Mouse (Mus musculus) MEL (cell line): ENCODE measurements at regions not wholly inside any gene's neighbourhood (a gene's known extent, or its start where the extent isn't known, plus 50 kb on each side); places are given as distances from the start of the nearest gene placed in this dataset.

Experiments used
- DNase-seq: peaks from one replicate; pipeline ENCODE4 v3.0.0; 2011; ENCODE audit warnings: low read depth, low spot score
- H3K27ac ChIP-seq: 2 replicates; pipeline ENCODE4 v1.5.1; 2012; ENCODE audit warnings: low read depth, mild to moderate bottlenecking, control low read depth, low read length, moderate library complexity; ENCODE audit not compliant: control insufficient read depth
- H3K27me3 ChIP-seq, 2 experiments: fragments of 150-350 bp in 1 of 2; sonication (generic) in 1 of 2; 2 replicates each; pipeline ENCODE4 v1.6.1; 2012; ENCODE audit warnings: low read length in 2 of 2, mild to moderate bottlenecking in 2 of 2, improper control_type of control experiment in 1 of 2, moderate library complexity in 1 of 2; ENCODE audit not compliant: insufficient read depth in 2 of 2, control insufficient read depth in 1 of 2
- H3K36me3 ChIP-seq, 2 experiments: 2 replicates each; pipeline ENCODE4 v1.6.1; 2012 to 2014; ENCODE audit warnings: low read length in 2 of 2, improper control_type of control experiment in 1 of 2, inconsistent platforms in 1 of 2, mild to moderate bottlenecking in 1 of 2; ENCODE audit not compliant: insufficient read depth in 2 of 2, control insufficient read depth in 1 of 2
- H3K4me1 ChIP-seq, 2 experiments: fragments of 150-350 bp in 1 of 2; sonication (generic) in 1 of 2; 2 replicates each; pipeline ENCODE4 v1.6.1; 2012; ENCODE audit warnings: low read length in 2 of 2, improper control_type of control experiment in 1 of 2, mild to moderate bottlenecking in 1 of 2; ENCODE audit not compliant: insufficient read depth in 2 of 2, control insufficient read depth in 1 of 2
- H3K4me3 ChIP-seq, 2 experiments: fragments of 150-350 bp in 1 of 2; sonication (generic) in 1 of 2; 2 replicates each; pipeline ENCODE4 v1.5.1; 2012; ENCODE audit warnings: low read depth in 2 of 2, low read length in 2 of 2, mild to moderate bottlenecking in 2 of 2, moderate library complexity in 2 of 2, control low read depth in 1 of 2, improper control_type of control experiment in 1 of 2; ENCODE audit not compliant: control insufficient read depth in 1 of 2, insufficient read depth in 1 of 2
- H3K79me2 ChIP-seq: 2 replicates; pipeline ENCODE4 v1.6.1; 2012; ENCODE audit warnings: mild to moderate bottlenecking, low read length, moderate library complexity; ENCODE audit not compliant: control insufficient read depth, poor library complexity, insufficient read depth
- H3K9ac ChIP-seq: 2 replicates; pipeline ENCODE4 v1.6.1; 2012; ENCODE audit warnings: low read depth, mild to moderate bottlenecking, control low read depth, low read length, moderate library complexity; ENCODE audit not compliant: control insufficient read depth, poor library complexity, severe bottlenecking
- H3K9me3 ChIP-seq: fragments of 150-350 bp; sonication (generic); replicated peaks from 2 replicates; pipeline ENCODE4 v1.6.1; 2012; ENCODE audit warnings: mild to moderate bottlenecking, low read length, improper control_type of control experiment, moderate library complexity; ENCODE audit not compliant: insufficient read depth
- BHLHE40 ChIP-seq: IDR thresholded peaks from 2 replicates; pipeline ENCODE4 v1.6.1; 2012; ENCODE audit warnings: low read depth, mild to moderate bottlenecking, inconsistent platforms, low read length, improper control_type of control experiment, borderline replicate concordance
- CHD1 ChIP-seq: IDR thresholded peaks from 2 replicates; pipeline ENCODE4 v1.6.1; 2012; ENCODE audit warnings: low read depth, mild to moderate bottlenecking, inconsistent platforms, low read length, improper control_type of control experiment
- CHD2 ChIP-seq: IDR thresholded peaks from 2 replicates; pipeline ENCODE4 v1.6.1; 2011; ENCODE audit warnings: low read length, improper control_type of control experiment
- E2F4 ChIP-seq: IDR thresholded peaks from 2 replicates; pipeline ENCODE4 v1.6.1; 2011; ENCODE audit warnings: low read depth, low read length, improper control_type of control experiment, borderline replicate concordance
- ELF1 ChIP-seq: IDR thresholded peaks from 2 replicates; pipeline ENCODE4 v1.6.1; 2014; ENCODE audit warnings: low read depth, mild to moderate bottlenecking, inconsistent platforms, low read length, improper control_type of control experiment, moderate library complexity
- ETS1 ChIP-seq: IDR thresholded peaks from 2 replicates; pipeline ENCODE4 v1.6.1; 2012; ENCODE audit warnings: low read depth, mild to moderate bottlenecking, inconsistent platforms, low read length, improper control_type of control experiment, moderate library complexity
- GABPA ChIP-seq: IDR thresholded peaks from 2 replicates; pipeline ENCODE4 v1.6.1; 2012; ENCODE audit warnings: low read depth, mild to moderate bottlenecking, inconsistent platforms, low read length, improper control_type of control experiment, moderate library complexity
- GATA1 ChIP-seq: IDR thresholded peaks from 2 replicates; pipeline ENCODE4 v1.6.1; 2011; ENCODE audit warnings: low read depth, low read length, improper control_type of control experiment
- MAFK ChIP-seq: IDR thresholded peaks from 2 replicates; pipeline ENCODE4 v1.6.1; 2011; ENCODE audit warnings: low read depth, mild to moderate bottlenecking, low read length, improper control_type of control experiment, borderline replicate concordance
- MAZ ChIP-seq: IDR thresholded peaks from 2 replicates; pipeline ENCODE4 v1.6.1; 2012; ENCODE audit warnings: low read depth, mild to moderate bottlenecking, inconsistent platforms, low read length, improper control_type of control experiment
- MEF2A ChIP-seq: IDR thresholded peaks from 2 replicates; pipeline ENCODE4 v1.6.1; 2014; ENCODE audit warnings: low read depth, mild to moderate bottlenecking, inconsistent platforms, low read length, improper control_type of control experiment; ENCODE audit not compliant: poor library complexity, insufficient replicate concordance, severe bottlenecking; ENCODE audit errors: extremely low read depth
- MXI1 ChIP-seq: IDR thresholded peaks from 2 replicates; pipeline ENCODE4 v1.6.1; 2011; ENCODE audit warnings: mild to moderate bottlenecking, low read depth, low read length, improper control_type of control experiment
- MYB ChIP-seq: IDR thresholded peaks from 2 replicates; pipeline ENCODE4 v1.6.1; 2011; ENCODE audit warnings: mild to moderate bottlenecking, low read depth, low read length, improper control_type of control experiment
- POLR2A ChIP-seq, 2 experiments: IDR thresholded peaks; 2 replicates each; pipeline ENCODE4 v1.6.1; 2011 to 2012; ENCODE audit warnings: low read length in 2 of 2, mild to moderate bottlenecking in 2 of 2, control low read depth in 1 of 2, improper control_type of control experiment in 1 of 2, low read depth in 1 of 2, moderate library complexity in 1 of 2; ENCODE audit not compliant: control insufficient read depth in 1 of 2, insufficient read depth in 1 of 2, poor library complexity in 1 of 2
- POLR2AphosphoS5 ChIP-seq: IDR thresholded peaks from 2 replicates; pipeline ENCODE4 v1.6.1; 2012; ENCODE audit warnings: low read depth, borderline replicate concordance, mild to moderate bottlenecking, inconsistent platforms, low read length, moderate library complexity, mixed read lengths
- RCOR1 ChIP-seq: IDR thresholded peaks from 2 replicates; pipeline ENCODE4 v1.6.1; 2012; ENCODE audit warnings: low read depth, mild to moderate bottlenecking, inconsistent platforms, low read length, improper control_type of control experiment
- SIN3A ChIP-seq: IDR thresholded peaks from 2 replicates; pipeline ENCODE4 v1.6.1; 2012; ENCODE audit warnings: low read length, improper control_type of control experiment, inconsistent platforms
- TCF12 ChIP-seq: IDR thresholded peaks from 2 replicates; pipeline ENCODE4 v1.6.1; 2014; ENCODE audit warnings: low read depth, mild to moderate bottlenecking, inconsistent platforms, low read length, improper control_type of control experiment, moderate library complexity
- UBTF ChIP-seq: IDR thresholded peaks from 2 replicates; pipeline ENCODE4 v1.6.1; 2012; ENCODE audit warnings: low read depth, mild to moderate bottlenecking, inconsistent platforms, low read length, improper control_type of control experiment, moderate library complexity, borderline replicate concordance; ENCODE audit not compliant: insufficient read depth
- USF1 ChIP-seq: IDR thresholded peaks from 2 replicates; pipeline ENCODE4 v1.6.1; 2014; ENCODE audit warnings: low read depth, mild to moderate bottlenecking, inconsistent platforms, low read length, improper control_type of control experiment, moderate library complexity
- USF2 ChIP-seq, 2 experiments: IDR thresholded peaks; 2 replicates each; pipeline ENCODE4 v1.6.1; 2011 to 2012; ENCODE audit warnings: improper control_type of control experiment in 2 of 2, low read length in 2 of 2, borderline replicate concordance in 1 of 2, inconsistent platforms in 1 of 2, low read depth in 1 of 2, mild to moderate bottlenecking in 1 of 2; ENCODE audit not compliant: insufficient read depth in 1 of 2
- ZC3H11A ChIP-seq: IDR thresholded peaks from 2 replicates; pipeline ENCODE4 v1.6.1; 2012; ENCODE audit warnings: low read depth, mild to moderate bottlenecking, inconsistent platforms, low read length, improper control_type of control experiment
- ZKSCAN1 ChIP-seq: IDR thresholded peaks from 2 replicates; pipeline ENCODE4 v1.6.1; 2012; ENCODE audit warnings: low read depth, mild to moderate bottlenecking, inconsistent platforms, low read length, improper control_type of control experiment, moderate library complexity
- ZMIZ1 ChIP-seq: IDR thresholded peaks from 2 replicates; pipeline ENCODE4 v1.6.1; 2012; ENCODE audit warnings: low read depth, mild to moderate bottlenecking, inconsistent platforms, low read length, improper control_type of control experiment, moderate library complexity
- ZNF384 ChIP-seq: IDR thresholded peaks from 2 replicates; pipeline ENCODE4 v1.6.1; 2012; ENCODE audit warnings: low read depth, mild to moderate bottlenecking, inconsistent platforms, low read length, improper control_type of control experiment

- H3K79me2 ChIP-seq = no peaks in the 10 kb centered on the region
- no peaks in the 10 kb centered on the region for H3K4me1 ChIP-seq
- TF ChIP-seq MXI1 (no peak), MEF2A (no peak), CHD2 (no peak), ZKSCAN1 (no peak), BHLHE40 (no peak), ZNF384 (no peak), POLR2A (IDR thresholded peaks at IDR 0.05; ENCODE audit: control insufficient read depth in 1 of 2, insufficient read depth in 1 of 2, low read depth in 1 of 2, low read length in 2 of 2, poor library complexity in 1 of 2) (no peak), SIN3A (no peak), MAZ (no peak), ELF1 (no peak), TCF12 (no peak)
- TF ChIP-seq, all 39 proteins: peak for 0
- H3K36me3 ChIP-seq = no peaks in the 10 kb centered on the region
- no peak overlapping the region for H3K9ac ChIP-seq
- H3K27me3 ChIP-seq = no peaks in the 10 kb centered on the region
- no peak overlapping the region for H3K27ac ChIP-seq
- no peaks in the 10 kb centered on the region for H3K9me3 ChIP-seq
- DNase-seq = no peak
- no peak overlapping the region for H3K4me3 ChIP-seq
Measured at GRCm38 (mm10) chr2:179336235-179336634, 106.0 kb upstream of the Cdh4 start.

- no peak overlapping the region for H3K4me3 ChIP-seq
Measured at GRCm38 (mm10) chr2:179352676-179353075, 89.6 kb upstream of the Cdh4 start.

More at GRCm38 (mm10) chr2:179352676-179353075, 89.6 kb upstream of the Cdh4 start:
- no peaks in the 10 kb centered on the region for H3K79me2 ChIP-seq
- DNase-seq = no peak
- H3K36me3 ChIP-seq = no peaks in the 10 kb centered on the region
- H3K27ac ChIP-seq = no peak overlapping the region
- no peak overlapping the region for H3K9ac ChIP-seq
- H3K4me1 ChIP-seq = no peaks in the 10 kb centered on the region
- TF ChIP-seq GABPA = no peak
- no peak for TF ChIP-seq CHD1
- TF ChIP-seq USF1 = no peak
- no peak for TF ChIP-seq MEF2A
- no peak for TF ChIP-seq MYB
- no peak for TF ChIP-seq UBTF
- no peak for TF ChIP-seq ELF1
- no peak for TF ChIP-seq RCOR1
- TF ChIP-seq MXI1 = no peak
- TF ChIP-seq POLR2AphosphoS5 = no peak
- no peak for TF ChIP-seq USF2 (IDR thresholded peaks at IDR 0.05; ENCODE audit: borderline replicate concordance in 1 of 2, insufficient read depth in 1 of 2, low read depth in 1 of 2, low read length in 2 of 2)
- TF ChIP-seq BHLHE40 = no peak
- no peak for TF ChIP-seq MAFK
- TF ChIP-seq ZC3H11A = no peak
- TF ChIP-seq E2F4 = no peak
- TF ChIP-seq ZMIZ1 = no peak
- no peak for TF ChIP-seq SIN3A
- no peak for TF ChIP-seq ETS1
- TF ChIP-seq GATA1 = no peak
- no peaks in the 10 kb centered on the region for H3K27me3 ChIP-seq
- H3K9me3 ChIP-seq = no peaks in the 10 kb centered on the region
